In genomic region chr6:71976592-71976991, GRCm38 (mm10) we compare ENCODE assay signal across 16 mouse cellular contexts.
"Had no signal": no experiment of that assay in that cellular context is flagged by ENCODE, and none has a peak within 500 bp of the region (broad histone marks: within the 10 kb centered on the region; RNA-seq: fewer than 3 reads in every experiment).

No protein-coding gene starts in this region.

- H3K9me3 ChIP-seq: liver, embryonic 13.5 days; liver, embryonic 15.5 days; megakaryocyte, embryonic 14.5 days; midbrain, embryonic 13.5 days; midbrain, embryonic 15.5 days; neural tube, embryonic 12.5 days; stomach, embryonic 15.5 days had no signal

- H3K4me3 ChIP-seq: liver, embryonic 13.5 days; liver, embryonic 15.5 days; megakaryocyte, embryonic 14.5 days; midbrain, embryonic 13.5 days; midbrain, embryonic 15.5 days; neural tube, embryonic 12.5 days; stomach, embryonic 15.5 days had no signal

- H3K27ac ChIP-seq: liver, embryonic 13.5 days; liver, embryonic 15.5 days; macrophage; midbrain, embryonic 13.5 days; midbrain, embryonic 15.5 days; neural tube, embryonic 12.5 days; stomach, embryonic 15.5 days; stomach, postnatal 0 days had no signal

- ATAC-seq: liver, postnatal 0 days; midbrain, embryonic 13.5 days; midbrain, embryonic 15.5 days had no signal

- H3K9ac ChIP-seq: liver, embryonic 13.5 days; liver, embryonic 15.5 days; liver, postnatal 0 days; lung, embryonic 14.5 days; midbrain, embryonic 13.5 days; midbrain, embryonic 15.5 days; neural tube, embryonic 12.5 days; stomach, embryonic 15.5 days had no signal

- DNase-seq: liver, embryonic 13.5 days; liver, postnatal 0 days; lung, embryonic 14.5 days; right cerebral cortex, postnatal 14 days; thymus, adult 2 months; thymus, postnatal 25 days; thymus, postnatal 4 days had no signal

- H3K27me3 ChIP-seq: liver, embryonic 13.5 days; liver, embryonic 15.5 days; megakaryocyte, embryonic 14.5 days; midbrain, embryonic 13.5 days; midbrain, embryonic 15.5 days; neural tube, embryonic 12.5 days; stomach, embryonic 15.5 days had no signal

- H3K4me1 ChIP-seq: midbrain, embryonic 13.5 days; midbrain, embryonic 15.5 days; neural tube, embryonic 12.5 days; stomach, embryonic 15.5 days had no signal

- H3K4me2 ChIP-seq: liver, embryonic 13.5 days; liver, embryonic 15.5 days; lung, embryonic 14.5 days; midbrain, embryonic 11.5 days; midbrain, embryonic 13.5 days; midbrain, embryonic 15.5 days; neural tube, embryonic 12.5 days; stomach, embryonic 15.5 days had no signal
